Mouse (Mus musculus) adrenal gland, adult 18-20 months (tissue): Measurements from ENCODE around the gene Galnt3. TPM values are rescaled to one million over a fixed set of nuclear protein-coding genes. Genes with fewer than 3 reads are reported as not detected.

ENCODE experiments used
- DNase-seq, 2 experiments: peaks; one replicate each; pipeline ENCODE4 v3.0.0; 2021 to 2022; ENCODE audit warnings: low spot score in 2 of 2
- long read RNA-seq, 2 experiments: library from polyadenylated mRNA; stranded (forward); transcript quantifications; one replicate each; pipeline ENCODE4 v2.0.0; 2021
- total RNA-seq, 2 experiments: library from RNA; stranded (reverse); gene quantifications; 1 replicate in 1 of 2; 2 replicates in 1 of 2; pipeline ENCODE4 v1.2.3; 2021

Gene Galnt3
- 1 to 10 TPM in 1 of 2 experiments, under 1 TPM in 1; 0.93 to 1.1 TPM for total RNA-seq
- long read RNA-seq, experiment 1, partial matches to known transcripts: 0 of 1 reads
- long read RNA-seq, experiment 1, other reads (novel, unspliced or antisense): 0 of 1 reads
- long read RNA-seq, experiment 2: 0 reads

GRCm38 (mm10) chr2:66124591-66125271 lies at the start of gene Galnt3:
Gene Galnt3 (minus strand): TSS chr2:66124994.
- DNase-seq: peak; percentile 6 to 28

- DNase-seq: no peak
Observed at GRCm38 (mm10) chr2:66173134-66173533, 48.3 kb upstream of the Galnt3 start.

- no peak for DNase-seq
Observed at GRCm38 (mm10) chr2:66171643-66172042, 46.8 kb upstream of the Galnt3 start.

- no peak for DNase-seq
Observed at GRCm38 (mm10) chr2:66170721-66171120, 45.9 kb upstream of the Galnt3 start.

- no peak for DNase-seq
Observed at GRCm38 (mm10) chr2:66165025-66165424, 40.2 kb upstream of the Galnt3 start.

GRCm38 (mm10) chr2:66158140-66158915 lies 33.5 kb upstream of the Galnt3 start:
- DNase-seq: no peak

GRCm38 (mm10) chr2:66151436-66151835 lies 26.6 kb upstream of the Galnt3 start:
- DNase-seq: no peak

GRCm38 (mm10) chr2:66150531-66150930 lies 25.7 kb upstream of the Galnt3 start:
- DNase-seq: no peak

GRCm38 (mm10) chr2:66148654-66149230 lies 23.9 kb upstream of the Galnt3 start:
- no peak for DNase-seq

- DNase-seq: no peak
Observed at GRCm38 (mm10) chr2:66146473-66146872, 21.7 kb upstream of the Galnt3 start.

GRCm38 (mm10) chr2:66144770-66145169 lies 20.0 kb upstream of the Galnt3 start:
- DNase-seq: no peak

GRCm38 (mm10) chr2:66143284-66143683 lies 18.5 kb upstream of the Galnt3 start:
- no peak for DNase-seq

- no peak for DNase-seq
Observed at GRCm38 (mm10) chr2:66142711-66143110, 17.9 kb upstream of the Galnt3 start.

- DNase-seq: no peak
Observed at GRCm38 (mm10) chr2:66142268-66142667, 17.5 kb upstream of the Galnt3 start.

GRCm38 (mm10) chr2:66140246-66140645 lies 15.5 kb upstream of the Galnt3 start:
- DNase-seq: no peak

GRCm38 (mm10) chr2:66131862-66132544 lies 7.2 kb upstream of the Galnt3 start:
- no peak for DNase-seq

- no peak for DNase-seq
Observed at GRCm38 (mm10) chr2:66128941-66129340, 4.1 kb upstream of the Galnt3 start.

GRCm38 (mm10) chr2:66127541-66127940 lies 2.7 kb upstream of the Galnt3 start:
- DNase-seq: no peak

GRCm38 (mm10) chr2:66126936-66127335 lies 2.1 kb upstream of the Galnt3 start:
- no peak for DNase-seq

- peak in 1 of 2 experiments; percentile 15 for DNase-seq
Observed at GRCm38 (mm10) chr2:66123756-66124589, 821 bp downstream of the Galnt3 start.
